Mouse (Mus musculus) midbrain, embryonic 10.5 days (tissue): ENCODE data around the gene Rab3il1. TPM values are rescaled to one million over a fixed set of nuclear protein-coding genes. Genes with fewer than 3 reads are reported as not detected.

Source experiments
- DNase-seq: peaks from one replicate; pipeline ENCODE4 v3.0.0-alpha.2; 2017; ENCODE audit warnings: low spot score
- H3K27ac ChIP-seq: fragments of 300-500 bp; sonication (generic); replicated peaks from 2 replicates; pipeline ENCODE4 v1.5.1; 2016; ENCODE audit warnings: mild to moderate bottlenecking
- H3K27me3 ChIP-seq: fragments of 300-500 bp; sonication (generic); 2 replicates; pipeline ENCODE4 v1.6.1; 2016; ENCODE audit warnings: low read depth, mild to moderate bottlenecking; ENCODE audit not compliant: poor library complexity, severe bottlenecking
- H3K36me3 ChIP-seq: fragments of 300-500 bp; sonication (generic); 2 replicates; pipeline ENCODE4 v1.6.1; 2016; ENCODE audit warnings: mild to moderate bottlenecking, moderate library complexity
- H3K4me1 ChIP-seq: fragments of 300-500 bp; sonication (generic); 2 replicates; pipeline ENCODE4 v1.6.1; 2016
- H3K4me3 ChIP-seq: fragments of 300-500 bp; sonication (generic); 2 replicates; pipeline ENCODE4 v1.5.1; 2016; ENCODE audit warnings: mild to moderate bottlenecking, moderate library complexity
- H3K9me3 ChIP-seq: fragments of 300-500 bp; sonication (generic); replicated peaks from 2 replicates; pipeline ENCODE4 v1.6.1; 2016; ENCODE audit warnings: mild to moderate bottlenecking
- WGBS: fragments of 180-500 bp; shearing (Covaris S2); methylation state at CpG from one replicate; pipeline ENCODE4 v1.1.7; 2016; 5-methylcytosine and 5-hydroxymethylcytosine counted together
- polyA plus RNA-seq: library from polyadenylated mRNA; unstranded; fragments of >200 nt; fragmentation: Nextera tagmentation; extraction: Ambion mirVana; gene quantifications from 2 replicates; pipeline ENCODE4 v1.2.1, GENCODE M21; 2016

Gene Rab3il1
- polyA plus RNA-seq, 1 experiment from 2014 or later = 34.6 TPM

DNA sequence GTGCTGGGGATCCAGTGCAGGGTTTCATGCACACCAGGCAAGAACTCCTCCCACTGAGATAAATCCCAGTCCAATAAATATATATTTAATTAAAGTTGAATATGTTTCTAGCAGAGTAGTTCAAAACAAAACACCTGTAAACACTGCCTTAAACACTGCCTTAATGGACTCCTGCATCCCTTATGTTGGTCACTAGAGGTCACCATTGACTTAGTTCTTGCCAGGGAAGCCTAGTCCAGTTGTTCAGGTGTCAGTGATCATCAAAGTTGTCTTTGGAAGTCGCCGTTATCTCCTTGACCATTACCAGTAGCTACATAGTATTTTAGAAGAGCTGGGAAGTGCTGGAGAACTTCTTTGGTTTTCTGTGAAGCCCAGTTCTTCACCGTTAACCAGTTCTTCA, 1.1 kb upstream of the Rab3il1 start:
- H3K36me3 ChIP-seq = no peaks in the 10 kb centered on the region
- no peak for DNase-seq
- WGBS = 36% methylated on average over 3 of the region's 3 CpGs

GRCm38 (mm10) chr19:10003696-10004095, 2.2 kb downstream of the Rab3il1 start:
- no peaks in the 10 kb centered on the region for H3K4me1 ChIP-seq
- WGBS = 91% methylated on average over 1 of the region's 1 CpGs
- 0 out of 2 replicates have a peak, but pooled peaks cover 4% of the 10 kb centered on the region for H3K9me3 ChIP-seq
- no peaks in the 10 kb centered on the region for H3K27me3 ChIP-seq
- no peak for DNase-seq
- H3K36me3 ChIP-seq = no peaks in the 10 kb centered on the region
- no peak overlapping the region for H3K27ac ChIP-seq
- no peak overlapping the region for H3K4me3 ChIP-seq

More for the DNA sequence above, 1.1 kb upstream of the Rab3il1 start:
- Histone ChIP-seq H3K9me3 (0 out of 2 replicates have a peak, but pooled peaks cover 4% of the 10 kb centered on the region), H3K4me3 (no peak overlapping the region), H3K4me1 (no peaks in the 10 kb centered on the region), H3K27ac (no peak overlapping the region), H3K27me3 (no peaks in the 10 kb centered on the region)

DNA sequence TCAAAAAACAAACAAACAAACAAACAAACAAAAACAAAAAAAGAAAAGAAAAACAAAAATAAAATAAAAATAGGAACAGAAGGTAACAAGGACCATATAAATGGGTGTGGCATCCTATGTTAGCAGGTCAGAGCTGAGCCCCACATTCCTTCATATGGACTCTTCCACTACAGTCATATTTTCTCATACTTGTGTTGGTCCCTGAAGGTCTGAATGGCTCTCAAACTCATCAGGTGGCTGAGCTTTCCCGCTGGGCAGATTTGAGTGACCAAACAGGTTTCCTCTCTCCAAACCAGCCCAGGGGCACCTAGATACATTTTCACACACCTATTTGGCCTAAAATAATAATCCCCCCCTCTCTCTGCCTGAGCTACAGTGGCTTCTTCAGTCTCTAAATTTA, 9.9 kb downstream of the Rab3il1 start:
- 84% methylated on average over 1 of the region's 1 CpGs for WGBS
- Histone ChIP-seq H3K27me3 (peaks cover 3% of the 10 kb centered on the region), H3K4me3 (no peak overlapping the region), H3K9me3 (no peaks in the 10 kb centered on the region), H3K36me3 (no peaks in the 10 kb centered on the region), H3K27ac (no peak overlapping the region), H3K4me1 (peaks cover 12% of the 10 kb centered on the region)
- no peak for DNase-seq

- peak overlapping the region; percentile 24 for H3K27ac ChIP-seq
Observed at GRCm38 (mm10) chr19:10012827-10013278, 11.4 kb downstream of the Rab3il1 start.

DNA sequence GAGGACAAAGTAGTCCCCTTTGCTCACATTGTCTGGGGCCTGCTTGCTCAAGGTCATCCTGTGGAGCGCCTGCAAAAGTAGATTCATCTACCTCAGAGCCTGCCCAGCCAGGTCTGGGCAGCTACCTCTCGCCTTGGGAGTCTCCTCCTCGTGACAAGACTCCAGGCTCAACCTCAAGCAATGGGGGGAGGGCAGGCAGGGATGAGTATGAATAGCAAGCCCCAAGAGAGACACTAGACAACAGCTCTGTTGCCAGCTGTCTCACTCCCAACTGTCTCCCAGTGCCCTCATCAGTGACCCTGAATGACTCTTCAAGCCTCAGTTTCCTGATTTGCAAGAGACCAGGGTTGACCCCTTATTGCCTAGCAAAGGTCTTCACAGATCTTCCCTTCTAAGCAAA, 11.9 kb downstream of the Rab3il1 start:
- Histone ChIP-seq H3K36me3 (no peaks in the 10 kb centered on the region), H3K27ac (peak overlapping the region; percentile 24), H3K27me3 (peaks cover 16% of the 10 kb centered on the region), H3K4me3 (no peak overlapping the region), H3K4me1 (peaks cover 24% of the 10 kb centered on the region), H3K9me3 (no peaks in the 10 kb centered on the region)
- peak; percentile 28 for DNase-seq
- 64% methylated on average over 3 of the region's 3 CpGs for WGBS

More at GRCm38 (mm10) chr19:10012827-10013278, 11.4 kb downstream of the Rab3il1 start:
- no peaks in the 10 kb centered on the region for H3K36me3 ChIP-seq
- no peak overlapping the region for H3K4me3 ChIP-seq
- H3K9me3 ChIP-seq = no peaks in the 10 kb centered on the region
- peaks cover 19% of the 10 kb centered on the region for H3K4me1 ChIP-seq
- 51% methylated on average over 6 of the region's 6 CpGs for WGBS
- peaks cover 15% of the 10 kb centered on the region for H3K27me3 ChIP-seq
- peak; percentile 55 for DNase-seq

DNA sequence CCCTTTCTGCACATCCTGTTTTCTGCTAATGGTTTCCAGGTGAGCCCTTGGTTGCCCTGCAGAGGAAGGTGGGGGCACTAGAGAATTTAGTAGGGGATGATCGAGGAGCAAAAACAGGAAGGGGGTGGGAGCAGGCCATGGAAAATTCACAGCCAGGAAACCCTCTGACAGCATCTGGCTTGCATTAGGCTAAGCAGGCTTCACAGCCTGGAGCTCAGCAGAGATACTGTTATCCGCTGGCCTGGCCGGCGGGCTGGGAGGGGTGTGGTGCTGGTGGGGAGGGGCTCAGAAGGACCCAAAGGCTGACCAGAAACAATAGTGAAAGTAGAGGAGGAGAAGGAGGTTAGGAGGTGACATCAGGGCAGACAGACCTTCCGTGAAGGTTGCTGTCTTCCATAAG, 12.4 kb downstream of the Rab3il1 start:
- DNase-seq = peak; percentile 56

GRCm38 (mm10) chr19:10014824-10015223, 13.4 kb downstream of the Rab3il1 start:
- Histone ChIP-seq H3K27me3 (peaks cover 31% of the 10 kb centered on the region), H3K9me3 (no peaks in the 10 kb centered on the region), H3K4me3 (peak overlapping the region; percentile 26), H3K27ac (peak overlapping the region; percentile 72), H3K4me1 (peaks cover 38% of the 10 kb centered on the region), H3K36me3 (no peaks in the 10 kb centered on the region)
- 82% methylated on average over 13 of the region's 13 CpGs for WGBS
- no peak for DNase-seq

More for the DNA sequence above, 12.4 kb downstream of the Rab3il1 start:
- Histone ChIP-seq H3K4me3 (no peak overlapping the region), H3K36me3 (no peaks in the 10 kb centered on the region), H3K9me3 (no peaks in the 10 kb centered on the region), H3K27ac (peak overlapping the region; percentile 24; the same call in 1 of the 2 replicates), H3K27me3 (peaks cover 22% of the 10 kb centered on the region), H3K4me1 (peaks cover 29% of the 10 kb centered on the region)
- 65% methylated on average over 5 of the region's 5 CpGs for WGBS

GRCm38 (mm10) chr19:10015442-10015841, 14.0 kb downstream of the Rab3il1 start:
- no peak for DNase-seq
- H3K27me3 ChIP-seq = peaks cover 34% of the 10 kb centered on the region
- H3K36me3 ChIP-seq = no peaks in the 10 kb centered on the region
- peaks cover 38% of the 10 kb centered on the region for H3K4me1 ChIP-seq
- WGBS = 77% methylated on average over 4 of the region's 4 CpGs
- H3K27ac ChIP-seq = peak overlapping the region; percentile 72
- no peaks in the 10 kb centered on the region for H3K9me3 ChIP-seq
- H3K4me3 ChIP-seq = peak overlapping the region; percentile 26

- H3K27ac ChIP-seq = no peak overlapping the region
- DNase-seq = no peak
- peaks cover 38% of the 10 kb centered on the region for H3K4me1 ChIP-seq
- H3K9me3 ChIP-seq = no peaks in the 10 kb centered on the region
- H3K4me3 ChIP-seq = no peak overlapping the region
- 85% methylated on average over 4 of the region's 4 CpGs for WGBS
- no peaks in the 10 kb centered on the region for H3K36me3 ChIP-seq
- H3K27me3 ChIP-seq = peaks cover 40% of the 10 kb centered on the region
Observed at GRCm38 (mm10) chr19:10016151-10016550, 14.7 kb downstream of the Rab3il1 start.

DNA sequence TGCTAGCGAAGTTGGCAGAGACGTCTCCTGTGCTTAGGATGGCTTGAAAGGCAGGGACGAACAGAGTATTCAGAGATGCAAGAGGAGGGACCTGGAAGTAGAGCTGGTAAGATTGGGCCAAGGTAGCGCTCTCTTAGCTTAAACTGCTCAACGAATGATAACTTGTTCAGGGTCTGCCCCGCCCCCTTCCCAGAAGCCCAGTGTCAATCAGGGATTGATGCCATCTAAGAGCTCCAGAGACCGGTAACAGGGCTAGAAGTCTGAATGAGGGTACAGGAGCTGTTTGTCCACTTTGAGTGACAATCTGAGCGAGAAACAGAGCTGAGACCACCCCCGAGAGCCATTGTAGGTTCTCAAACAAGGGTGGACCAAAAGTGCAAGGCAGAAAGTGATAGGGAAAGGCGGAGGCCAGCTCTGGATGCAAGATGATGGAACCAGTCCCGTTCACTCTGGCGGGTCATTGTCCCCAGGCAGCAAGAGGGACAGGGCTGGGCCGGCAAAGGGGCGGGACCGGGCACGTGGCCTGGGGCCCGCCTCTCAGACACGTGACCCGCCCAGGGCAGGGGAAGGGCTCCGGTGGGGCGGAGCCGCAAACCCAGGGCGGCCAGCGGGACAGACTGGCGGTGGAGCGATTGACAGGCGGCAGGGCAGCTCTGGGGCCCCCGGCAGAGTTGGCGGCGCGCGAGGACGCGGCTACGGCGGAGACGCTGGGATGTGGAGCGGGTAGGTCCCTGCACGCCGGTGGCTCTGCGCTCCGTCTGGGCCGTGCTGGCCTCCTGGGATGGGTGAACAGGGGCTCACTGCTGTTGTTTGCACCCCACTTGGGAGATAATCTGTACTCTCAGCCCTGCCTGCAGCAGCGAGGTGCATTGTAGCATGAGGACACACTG, 16.4 kb downstream of the Rab3il1 start:
- Histone ChIP-seq H3K27me3 (peaks cover 41% of the 10 kb centered on the region), H3K36me3 (no peaks in the 10 kb centered on the region), H3K27ac (peak overlapping the region; percentile 84), H3K4me3 (peak overlapping the region; percentile 60), H3K9me3 (0 out of 2 replicates have a peak, but pooled peaks cover 3% of the 10 kb centered on the region), H3K4me1 (peaks cover 49% of the 10 kb centered on the region)
- DNase-seq = peak; percentile 92
- 4% methylated on average over 44 of the region's 44 CpGs for WGBS

DNA sequence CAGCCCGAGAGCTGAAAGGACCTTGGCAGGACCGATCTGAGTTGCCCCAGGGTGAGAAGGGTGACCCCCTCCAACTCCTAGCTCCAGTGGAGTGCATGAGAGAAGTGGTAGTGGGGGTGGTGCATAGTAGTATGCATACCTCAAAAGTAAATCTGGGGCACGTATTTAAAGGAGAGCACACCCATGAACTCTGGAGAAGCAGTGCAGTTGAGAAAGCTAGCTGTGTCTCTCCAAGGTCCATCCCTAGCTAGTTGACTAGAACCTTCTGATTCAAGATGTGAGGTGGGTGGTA, 17.0 kb downstream of the Rab3il1 start:
- H3K27me3 ChIP-seq = peaks cover 41% of the 10 kb centered on the region
- peak overlapping the region; percentile 84 for H3K27ac ChIP-seq
- 6% methylated on average over 3 of the region's 3 CpGs for WGBS
- H3K36me3 ChIP-seq = no peaks in the 10 kb centered on the region
- peaks cover 49% of the 10 kb centered on the region for H3K4me1 ChIP-seq
- no peak for DNase-seq
- H3K9me3 ChIP-seq = 0 out of 2 replicates have a peak, but pooled peaks cover 3% of the 10 kb centered on the region
- peak overlapping the region; percentile 60 for H3K4me3 ChIP-seq

GRCm38 (mm10) chr19:10019214-10019760, 17.8 kb downstream of the Rab3il1 start:
- H3K27ac ChIP-seq = 0 out of 2 replicates have a peak overlapping the region, but pooled peaks have one; percentile 84
- peak overlapping the region; percentile 60 for H3K4me3 ChIP-seq
- WGBS = 72% methylated on average over 4 of the region's 4 CpGs
- H3K9me3 ChIP-seq = 0 out of 2 replicates have a peak, but pooled peaks cover 3% of the 10 kb centered on the region
- no peak for DNase-seq
- peaks cover 49% of the 10 kb centered on the region for H3K4me1 ChIP-seq
- peaks cover 41% of the 10 kb centered on the region for H3K27me3 ChIP-seq
- no peaks in the 10 kb centered on the region for H3K36me3 ChIP-seq

DNA sequence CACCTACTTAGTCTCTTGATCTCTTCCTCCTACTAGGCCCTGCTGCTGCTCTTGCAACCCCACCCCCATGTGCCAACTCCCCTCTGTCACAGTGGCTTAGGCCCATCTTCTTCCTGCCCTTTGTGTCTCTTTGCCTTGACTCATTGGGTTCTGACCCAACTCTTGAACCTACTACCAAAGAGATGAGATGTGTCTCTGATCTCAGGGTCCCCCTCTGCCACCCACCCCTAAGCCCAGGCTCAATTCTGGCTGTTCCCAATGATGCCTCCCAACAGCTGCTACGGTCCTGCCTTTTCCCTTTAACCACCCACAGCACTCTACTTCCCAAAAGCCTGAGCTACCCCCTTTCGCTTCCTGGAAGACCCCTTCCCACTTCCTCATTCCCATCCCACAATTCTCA, 20.5 kb downstream of the Rab3il1 start:
- no peak overlapping the region for H3K27ac ChIP-seq
- 85% methylated on average over 2 of the region's 2 CpGs for WGBS

More for the DNA sequence above, 20.5 kb downstream of the Rab3il1 start:
- H3K4me3 ChIP-seq = no peak overlapping the region
- no peaks in the 10 kb centered on the region for H3K36me3 ChIP-seq
- no peak for DNase-seq
- peaks cover 33% of the 10 kb centered on the region for H3K27me3 ChIP-seq
- H3K4me1 ChIP-seq = peaks cover 56% of the 10 kb centered on the region
- H3K9me3 ChIP-seq = 0 out of 2 replicates have a peak, but pooled peaks cover 3% of the 10 kb centered on the region
